Mouse (Mus musculus): ENCODE results near the gene Aspa.

The Aspa gene

GRCm38 (mm10) chr11:73329442-73329841, at the start of gene Aspa, which contains the start of the genes Gm49340 and Spata22:
TSS of gene Aspa (minus strand) at chr11:73329596.
TSS of gene Gm49340 (plus strand) at chr11:73329741.
TSS of gene Spata22 (plus strand) at chr11:73329741.
- 89% methylated on average over 27 of the region's 27 CpGs for WGBS

- WGBS = 83% methylated on average over 2 of the region's 2 CpGs
Observed at GRCm38 (mm10) chr11:73370946-73371345, 41.5 kb upstream of the Aspa start, which contains the start of gene Olfr376. TSS of gene Olfr376 (plus strand) at chr11:73371246.

- 41% methylated on average over 3 of the region's 3 CpGs for WGBS
Observed at GRCm38 (mm10) chr11:73350483-73350882, 21.1 kb upstream of the Aspa start, which contains the start of gene Olfr20. TSS of gene Olfr20 (plus strand) at chr11:73350783.

GRCm38 (mm10) chr11:73336919-73337318, 7.5 kb upstream of the Aspa start:
- 84% methylated on average over 4 of the region's 4 CpGs for WGBS

GRCm38 (mm10) chr11:73333357-73333756, 4.0 kb upstream of the Aspa start:
- WGBS = 68% methylated on average over 2 of the region's 2 CpGs

- 46% methylated on average over 4 of the region's 4 CpGs for WGBS
Observed at GRCm38 (mm10) chr11:73327361-73327760, 2.0 kb downstream of the Aspa start.

GRCm38 (mm10) chr11:73326485-73326886, 2.9 kb downstream of the Aspa start:
- WGBS = 58% methylated on average over 12 of the region's 12 CpGs

- 67% methylated on average over 9 of the region's 9 CpGs for WGBS
Observed at GRCm38 (mm10) chr11:73323906-73324830, 5.2 kb downstream of the Aspa start.

GRCm38 (mm10) chr11:73321064-73321463, 8.3 kb downstream of the Aspa start:
- 93% methylated on average over 13 of the region's 13 CpGs for WGBS

GRCm38 (mm10) chr11:73318581-73318980, 10.8 kb downstream of the Aspa start:
- WGBS = 84% methylated on average over 2 of the region's 2 CpGs

GRCm38 (mm10) chr11:73315961-73316360, 13.4 kb downstream of the Aspa start:
- WGBS = 53% methylated on average over 3 of the region's 3 CpGs

GRCm38 (mm10) chr11:73303123-73303522, 26.3 kb downstream of the Aspa start:
- 39% methylated on average over 2 of the region's 2 CpGs for WGBS

- WGBS = 67% methylated on average over 1 of the region's 1 CpGs
Observed at GRCm38 (mm10) chr11:73289621-73290020, 39.8 kb downstream of the Aspa start.

GRCm38 (mm10) chr11:73283926-73284325, 45.5 kb downstream of the Aspa start:
- WGBS = 52% methylated on average over 1 of the region's 1 CpGs

- WGBS = 73% methylated on average over 9 of the region's 9 CpGs
Observed at GRCm38 (mm10) chr11:73283369-73283768, 46.0 kb downstream of the Aspa start.

- WGBS = 1% methylated on average over 16 of the region's 16 CpGs
Observed at GRCm38 (mm10) chr11:73281528-73282027, 47.8 kb downstream of the Aspa start.

GRCm38 (mm10) chr11:73280710-73281109, 48.7 kb downstream of the Aspa start:
- WGBS = 59% methylated on average over 5 of the region's 5 CpGs

- 54% methylated on average over 2 of the region's 2 CpGs for WGBS
Observed at GRCm38 (mm10) chr11:73274821-73275220, 54.6 kb downstream of the Aspa start.

- 82% methylated on average over 7 of the region's 7 CpGs for WGBS
Observed at GRCm38 (mm10) chr11:73267267-73267666, 62.1 kb downstream of the Aspa start, which contains the start of gene Trpv3. TSS of gene Trpv3 (plus strand) at chr11:73267388.

GRCm38 (mm10) chr11:73261385-73261784, 68.0 kb downstream of the Aspa start:
- WGBS = 93% methylated on average over 1 of the region's 1 CpGs

- WGBS = 66% methylated on average over 3 of the region's 3 CpGs
Observed at GRCm38 (mm10) chr11:73260457-73260856, 68.9 kb downstream of the Aspa start.

GRCm38 (mm10) chr11:73257362-73257945, 71.9 kb downstream of the Aspa start:
- 86% methylated on average over 4 of the region's 4 CpGs for WGBS
